Mouse (Mus musculus) forebrain, postnatal 0 days (tissue): ENCODE measurements around the gene Kirrel3. TPM values are rescaled to one million over a fixed set of nuclear protein-coding genes. Genes with fewer than 3 reads are reported as not detected.
A peak's percentile ranks its signal among the peaks of the same experiment; 100 is the strongest.

Source experiments
- ATAC-seq: fragments of 200-750 bp; cut with Nextera tagmentation; 2 replicates; pipeline ENCODE4 v1.8.0; 2017; ENCODE audit warnings: mild to moderate bottlenecking, moderate library complexity
- DNase-seq: peaks from one replicate; pipeline ENCODE4 v3.0.0-alpha.2; 2015
- H3K27ac ChIP-seq: fragments of 300-500 bp; sonication (generic); 2 replicates; pipeline ENCODE4 v1.5.1; 2014; ENCODE audit warnings: low read depth, mild to moderate bottlenecking, antibody characterized with exemption, low read length, moderate library complexity, mixed read lengths
- H3K27me3 ChIP-seq: fragments of 300-500 bp; sonication (generic); 2 replicates; pipeline ENCODE4 v1.6.1; 2014; ENCODE audit warnings: mild to moderate bottlenecking, low read length, mixed read lengths; ENCODE audit not compliant: insufficient read depth
- H3K36me3 ChIP-seq: fragments of 300-500 bp; sonication (generic); 2 replicates; pipeline ENCODE4 v1.6.1; 2014; ENCODE audit warnings: mild to moderate bottlenecking, moderate library complexity; ENCODE audit not compliant: insufficient read depth
- H3K4me1 ChIP-seq: fragments of 300-500 bp; sonication (generic); 2 replicates; pipeline ENCODE4 v1.6.1; 2014; ENCODE audit warnings: antibody characterized with exemption; ENCODE audit not compliant: insufficient read depth
- H3K4me2 ChIP-seq: fragments of 300-500 bp; sonication (generic); 2 replicates; pipeline ENCODE4 v1.6.1; 2014; ENCODE audit warnings: low read depth, mild to moderate bottlenecking, moderate library complexity
- H3K4me3 ChIP-seq: fragments of 300-500 bp; sonication (generic); 2 replicates; pipeline ENCODE4 v1.5.1; 2014; ENCODE audit warnings: low read depth, low read length, mixed read lengths
- H3K9ac ChIP-seq: fragments of 300-500 bp; sonication (generic); 2 replicates; pipeline ENCODE4 v1.6.1; 2014; ENCODE audit warnings: mild to moderate bottlenecking
- H3K9me3 ChIP-seq: fragments of 300-500 bp; sonication (generic); 2 replicates; pipeline ENCODE4 v1.6.1; 2016; ENCODE audit warnings: low read length
- CTCF ChIP-seq: sonication (generic); IDR thresholded peaks from 2 replicates; pipeline ENCODE4 v1.5.1; 2016; ENCODE audit warnings: antibody characterized with exemption, control low read depth, low read depth
- WGBS: fragments of 180-500 bp; shearing (Covaris S2); extraction: QIAGEN DNeasy Blood & Tissue Kit; methylation state at CpG from one replicate; pipeline ENCODE4 v1.1.7; 2014; 5-methylcytosine and 5-hydroxymethylcytosine counted together
- polyA plus RNA-seq: library from polyadenylated mRNA; unstranded; fragments of >200 nt; fragmentation: Nextera tagmentation; extraction: Ambion mirVana; gene quantifications from 2 replicates; pipeline ENCODE4 v1.2.1, GENCODE M21; 2015
- total RNA-seq: library from RNA; depleted of rRNA; stranded (reverse); fragments of >200 nt; gene quantifications from 2 replicates; pipeline ENCODE4 v1.2.3, GENCODE M21; 2014

Kirrel3 gene
- total and polyA plus RNA-seq, 2 experiments from 2014 or later: 35.3 to 57.6 TPM

DNA sequence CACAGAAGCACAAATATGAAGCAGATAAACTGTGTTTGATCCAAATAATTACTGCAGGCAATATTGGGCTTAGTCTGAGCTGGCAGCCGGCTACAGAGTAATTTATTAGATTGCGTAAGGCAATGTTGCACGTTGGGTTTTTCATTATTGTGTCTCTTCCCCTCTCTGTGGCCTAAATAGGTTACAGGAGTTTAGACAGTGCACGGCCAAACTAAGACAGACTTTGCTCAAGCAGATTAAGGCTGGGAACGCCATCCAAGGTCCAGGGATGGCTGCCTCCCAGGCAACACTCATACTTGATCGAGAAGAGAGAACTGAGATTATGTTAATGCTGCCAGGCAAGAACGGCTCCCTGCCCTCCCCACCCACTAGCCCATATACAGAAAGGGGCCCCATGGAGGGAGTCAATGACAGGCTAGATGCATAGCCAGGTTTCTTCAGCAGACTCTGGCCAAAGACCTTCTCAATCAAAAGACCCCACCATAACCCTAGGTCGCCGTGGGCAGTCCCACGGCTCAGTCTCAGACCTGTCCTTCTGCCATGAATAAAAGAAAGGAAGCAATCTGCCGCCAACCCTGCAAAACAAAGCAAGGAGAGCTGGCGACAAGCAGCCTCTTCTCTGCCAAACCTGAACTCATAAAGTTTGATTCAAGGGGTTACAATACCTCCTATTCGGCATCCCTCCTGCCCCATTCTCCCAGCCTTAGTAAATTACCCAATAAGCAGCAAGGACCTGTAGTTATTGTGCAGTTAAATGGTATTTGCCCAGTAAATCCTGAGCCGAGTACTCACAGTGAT lies 437.6 kb downstream of the Kirrel3 start:
- Histone ChIP-seq H3K27me3 (no peaks in the 10 kb centered on the region), H3K4me1 (peaks cover 9% of the 10 kb centered on the region), H3K9me3 (no peaks in the 10 kb centered on the region), H3K36me3 (no peaks in the 10 kb centered on the region), H3K4me3 (no peak overlapping the region), H3K4me2 (no peak overlapping the region), H3K27ac (peak overlapping the region; percentile 45; the same call in 1 of the 2 replicates), H3K9ac (no peak overlapping the region)
- WGBS: 25% methylated on average over 14 of the region's 14 CpGs
- no peak for TF ChIP-seq CTCF
- DNase-seq (peak; percentile 52), ATAC-seq (peak; percentile 21; the same call in 1 of the 2 replicates)

DNA sequence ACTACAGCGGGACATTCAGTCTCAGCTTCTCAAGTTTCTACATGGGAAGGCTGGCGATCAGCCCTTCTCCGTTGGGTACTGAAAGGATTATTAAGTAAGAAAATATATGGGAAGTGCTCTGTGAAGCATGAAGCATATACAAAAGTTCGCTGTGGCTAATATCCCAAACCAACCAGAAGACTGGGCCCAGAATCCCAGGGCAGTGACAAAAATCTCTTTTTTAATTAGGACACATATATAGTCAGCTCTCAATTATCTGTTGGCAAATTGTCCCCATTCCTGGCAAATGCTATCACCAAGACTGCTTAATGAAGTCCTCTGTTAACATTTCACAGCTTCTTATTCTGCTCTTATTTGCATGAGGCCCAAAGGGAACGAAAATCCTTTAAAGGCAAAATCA lies 439.9 kb downstream of the Kirrel3 start:
- 44% methylated on average over 5 of the region's 5 CpGs for WGBS
- H3K4me2 ChIP-seq: no peak overlapping the region
- H3K36me3 ChIP-seq: no peaks in the 10 kb centered on the region
- H3K9ac ChIP-seq: no peak overlapping the region
- no peak for TF ChIP-seq CTCF
- ATAC-seq (no peak), DNase-seq (no peak)
- H3K4me3 ChIP-seq: no peak overlapping the region
- H3K27me3 ChIP-seq: no peaks in the 10 kb centered on the region
- no peak overlapping the region for H3K27ac ChIP-seq
- no peaks in the 10 kb centered on the region for H3K9me3 ChIP-seq
- no peaks in the 10 kb centered on the region; the same call in 1 of the 2 replicates for H3K4me1 ChIP-seq

DNA sequence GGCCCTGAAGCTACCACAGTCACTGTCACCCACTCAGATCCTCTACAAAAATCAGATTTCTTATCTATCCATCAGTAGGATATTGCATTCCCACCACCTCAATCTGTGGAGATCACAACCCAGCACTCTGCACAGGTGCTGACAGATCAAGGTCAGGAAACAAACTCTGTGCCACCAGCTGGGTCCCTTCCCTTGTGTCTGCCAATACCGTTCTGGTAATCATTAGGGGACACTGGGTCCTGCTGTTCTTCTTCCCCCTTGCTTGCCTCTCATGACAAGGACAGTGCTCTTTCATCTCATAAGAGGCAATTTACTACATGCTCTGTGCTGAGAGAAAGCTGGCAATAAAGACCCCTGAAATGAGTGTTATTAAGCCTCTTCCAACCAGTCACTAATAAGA lies 444.7 kb downstream of the Kirrel3 start:
- no peaks in the 10 kb centered on the region for H3K36me3 ChIP-seq
- no peak overlapping the region for H3K27ac ChIP-seq
- no peak for TF ChIP-seq CTCF
- DNase-seq: no peak
- H3K27me3 ChIP-seq: no peaks in the 10 kb centered on the region
- H3K4me1 ChIP-seq: no peaks in the 10 kb centered on the region
- no peaks in the 10 kb centered on the region for H3K9me3 ChIP-seq
- H3K9ac ChIP-seq: no peak overlapping the region
- H3K4me2 ChIP-seq: no peak overlapping the region
- ATAC-seq: no peak
- WGBS: 53% methylated on average over 1 of the region's 1 CpGs
- no peak overlapping the region for H3K4me3 ChIP-seq

DNA sequence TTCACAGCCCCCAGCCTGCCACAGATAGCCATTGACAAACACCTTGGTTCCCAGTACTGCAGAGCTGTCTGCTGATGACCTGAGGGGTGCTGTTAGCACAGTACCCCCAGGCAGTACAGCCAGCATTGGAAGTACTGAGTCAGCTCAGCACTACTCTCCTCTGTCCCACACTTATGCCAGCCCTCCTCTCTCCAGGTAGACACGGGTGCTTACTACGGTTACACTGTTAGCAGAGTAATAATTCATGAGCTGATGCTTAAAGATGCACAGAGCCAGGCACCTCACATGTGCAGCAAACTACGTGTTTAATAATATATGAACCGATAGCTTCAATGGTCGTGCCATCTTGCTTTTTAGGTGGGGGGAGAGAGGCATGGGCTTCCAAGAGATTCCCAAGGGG lies 452.4 kb downstream of the Kirrel3 start:
- Histone ChIP-seq H3K4me2 (no peak overlapping the region), H3K9me3 (no peaks in the 10 kb centered on the region), H3K4me1 (no peaks in the 10 kb centered on the region), H3K4me3 (no peak overlapping the region), H3K27ac (no peak overlapping the region), H3K36me3 (no peaks in the 10 kb centered on the region), H3K27me3 (no peaks in the 10 kb centered on the region), H3K9ac (no peak overlapping the region)
- ATAC-seq: no peak
- no peak for TF ChIP-seq CTCF
- 91% methylated on average over 5 of the region's 5 CpGs for WGBS
- no peak for DNase-seq

DNA sequence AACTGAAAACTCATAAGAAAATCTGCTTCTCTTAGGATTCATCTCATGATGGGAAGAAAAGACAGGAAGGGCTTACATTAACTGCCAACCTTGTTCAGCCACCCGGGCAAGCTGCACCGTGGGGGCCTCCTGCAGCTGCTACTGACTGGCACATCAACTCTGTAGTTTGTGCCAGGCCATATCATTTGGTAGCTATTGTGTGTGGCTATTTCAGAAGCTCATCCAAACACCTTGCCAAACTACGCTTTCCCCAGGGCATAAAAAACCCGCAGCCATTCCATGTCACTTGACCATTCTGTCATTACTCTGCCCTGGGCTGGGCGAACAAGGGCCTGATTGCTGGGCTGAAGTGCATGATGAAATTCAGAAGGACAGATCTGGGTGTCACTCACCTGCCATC lies 453.9 kb downstream of the Kirrel3 start:
- ATAC-seq (no peak), DNase-seq (no peak)
- 66% methylated on average over 5 of the region's 5 CpGs for WGBS

DNA sequence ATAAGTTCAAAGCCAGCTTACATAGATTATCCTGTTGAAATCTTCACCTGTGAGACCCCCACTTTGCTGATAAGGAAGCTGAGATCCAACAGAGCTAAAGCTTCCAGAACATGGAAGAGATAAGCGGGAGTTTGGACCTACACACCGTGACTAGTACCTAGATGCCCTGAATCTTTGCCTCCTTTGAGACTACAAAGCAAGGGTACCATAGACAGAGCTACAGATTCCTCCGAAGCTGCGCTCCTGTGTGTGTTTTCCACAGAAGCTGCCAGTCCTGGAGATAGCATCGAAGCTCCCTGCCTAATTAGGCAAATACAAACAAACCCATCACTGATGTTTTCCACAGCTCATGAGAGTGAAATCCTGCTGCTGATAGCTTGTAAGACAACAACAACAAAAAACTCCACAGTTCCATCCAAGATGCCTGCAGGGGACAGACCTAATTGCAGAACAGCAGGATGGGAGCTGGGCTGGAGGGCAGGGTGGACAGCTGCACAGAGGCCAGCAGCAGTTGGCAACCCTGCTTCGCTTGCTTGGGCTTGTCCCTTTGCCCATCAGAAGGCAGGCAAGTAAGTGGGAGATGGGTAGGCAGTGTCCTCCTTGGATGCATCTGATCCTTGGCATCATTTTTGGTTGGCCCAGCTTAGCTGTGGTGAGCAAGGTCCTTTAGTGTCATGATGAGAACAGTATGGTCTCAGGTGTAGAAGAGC lies 456.6 kb downstream of the Kirrel3 start:
- Histone ChIP-seq H3K27me3 (no peaks in the 10 kb centered on the region), H3K36me3 (no peaks in the 10 kb centered on the region), H3K4me1 (no peaks in the 10 kb centered on the region), H3K9ac (no peak overlapping the region), H3K4me3 (no peak overlapping the region), H3K27ac (no peak overlapping the region), H3K4me2 (no peak overlapping the region), H3K9me3 (no peaks in the 10 kb centered on the region)
- no peak for TF ChIP-seq CTCF
- WGBS: 72% methylated on average over 6 of the region's 6 CpGs
- DNase-seq (no peak), ATAC-seq (no peak)

More for the DNA sequence above, 453.9 kb downstream of the Kirrel3 start:
- Histone ChIP-seq H3K4me1 (no peaks in the 10 kb centered on the region), H3K4me3 (no peak overlapping the region), H3K9me3 (no peaks in the 10 kb centered on the region), H3K9ac (no peak overlapping the region), H3K27me3 (no peaks in the 10 kb centered on the region), H3K4me2 (no peak overlapping the region), H3K36me3 (no peaks in the 10 kb centered on the region), H3K27ac (no peak overlapping the region)
- TF ChIP-seq CTCF: no peak

DNA sequence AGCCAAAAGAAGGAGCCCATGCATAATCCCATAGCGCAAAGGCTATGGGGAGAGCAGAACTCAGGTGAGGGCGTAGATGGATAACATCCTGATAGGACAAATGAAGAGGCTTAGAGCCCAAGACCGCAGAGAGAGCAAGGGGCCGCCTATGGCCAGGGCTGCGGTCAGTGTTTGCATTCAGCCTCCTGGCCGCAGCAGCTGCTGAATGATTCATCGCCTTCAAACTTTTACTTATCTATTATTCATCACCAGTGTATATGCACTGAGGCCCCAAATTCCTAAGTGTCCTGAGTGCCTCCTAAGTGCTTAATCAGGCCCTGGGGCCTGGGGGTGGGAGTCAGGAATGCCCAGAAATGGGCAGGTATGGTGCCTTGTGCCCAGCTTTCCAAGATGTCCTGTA lies 457.3 kb downstream of the Kirrel3 start:
- Histone ChIP-seq H3K4me1 (no peaks in the 10 kb centered on the region), H3K27me3 (no peaks in the 10 kb centered on the region), H3K9ac (no peak overlapping the region), H3K9me3 (no peaks in the 10 kb centered on the region), H3K4me2 (no peak overlapping the region), H3K36me3 (no peaks in the 10 kb centered on the region), H3K4me3 (no peak overlapping the region), H3K27ac (no peak overlapping the region)
- TF ChIP-seq CTCF: no peak
- ATAC-seq (no peak), DNase-seq (no peak)
- WGBS: 89% methylated on average over 7 of the region's 7 CpGs
